Comparison of ENCODE assay signal across 26 mouse cellular contexts in the genomic region with DNA sequence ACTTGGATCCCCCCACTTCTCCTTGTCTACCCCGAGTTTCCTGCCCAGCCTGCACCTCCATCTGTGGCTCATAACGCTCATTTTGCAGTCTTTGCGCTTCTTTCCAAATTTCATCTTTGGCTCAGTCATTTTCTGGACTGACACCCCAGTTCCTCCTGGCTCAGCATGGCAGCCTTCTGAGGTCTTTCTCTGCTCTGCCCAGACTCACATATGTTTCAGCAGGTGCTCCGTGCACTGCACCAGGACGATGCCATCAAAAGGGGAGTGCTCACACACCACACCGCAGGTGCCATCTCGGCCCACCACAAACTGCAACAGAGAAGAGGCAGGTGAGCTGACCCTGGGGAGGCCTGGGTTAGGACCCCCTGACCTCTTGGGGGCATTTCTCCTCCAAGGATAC. TPM values are rescaled to one million over a fixed set of nuclear protein-coding genes. Genes with fewer than 3 reads are reported as not detected.
A peak's percentile ranks its signal among the peaks of the same experiment; 100 is the strongest.
DNase-seq lines count a peak whose midpoint lies in the region; ATAC-seq lines count a peak whose summit lies in the region.
"Had no signal": no experiment of that assay in that cellular context is flagged by ENCODE, and none has a peak within 500 bp of the region (broad histone marks: within the 10 kb centered on the region; RNA-seq: fewer than 3 reads in every experiment).

No protein-coding gene starts in this region.

- H3K4me1 ChIP-seq in forebrain, embryonic 14.5 days (ENCODE audit: control insufficient read depth, insufficient read depth, low read length): peaks cover 2% of the 10 kb centered on the region; the same call in 1 of the 2 replicates
- H3K4me1 ChIP-seq in forebrain, embryonic 10.5 days: peaks cover 14% of the 10 kb centered on the region
- H3K4me1 ChIP-seq: embryonic facial prominence, embryonic 13.5 days; hindbrain, embryonic 15.5 days; intestine, embryonic 15.5 days; limb, embryonic 15.5 days; megakaryocyte, embryonic 14.5 days had no signal

- peak; percentile 45 for DNase-seq in forebrain, embryonic 14.5 days (ENCODE audit: low spot score)
- no peak for DNase-seq in forebrain, embryonic 10.5 days (ENCODE audit: extremely low spot score, low spot score)
- peak; percentile 22 to 32 for DNase-seq in right cerebral cortex, postnatal 10 days (ENCODE audit: low spot score in 2 of 2)
- no peak for DNase-seq in right cerebral cortex, adult 18-20 months
- peak; percentile 80 for DNase-seq in cerebellum, adult 9-11 months
- DNase-seq in adrenal gland, postnatal 36 days: no peak
- no peak for DNase-seq in lung, postnatal 14 days
- DNase-seq: adrenal gland, postnatal 10 days; heart, adult 2 months; heart, postnatal 4 days; kidney, adult 9 months; kidney, postnatal 25 days; liver, postnatal 0 days; thymus, postnatal 25 days had no signal

- no peaks in the 10 kb centered on the region for H3K9me3 ChIP-seq in forebrain, embryonic 14.5 days (replicated peaks; ENCODE audit: control insufficient read depth, low read length)
- H3K9me3 ChIP-seq in forebrain, embryonic 10.5 days: no peaks in the 10 kb centered on the region
- H3K9me3 ChIP-seq: embryonic facial prominence, embryonic 13.5 days; hindbrain, embryonic 15.5 days; intestine, embryonic 15.5 days; limb, embryonic 15.5 days; megakaryocyte, embryonic 14.5 days had no signal

- no peaks in the 10 kb centered on the region for H3K27me3 ChIP-seq in forebrain, embryonic 14.5 days (replicated peaks; ENCODE audit: control insufficient read depth, insufficient read depth, low read length)
- H3K27me3 ChIP-seq in forebrain, embryonic 10.5 days (ENCODE audit: poor library complexity, severe bottlenecking): peaks cover 9% of the 10 kb centered on the region; the same call in 1 of the 2 replicates
- H3K27me3 ChIP-seq: hindbrain, embryonic 15.5 days; intestine, embryonic 15.5 days; limb, embryonic 15.5 days had no signal

- ATAC-seq in forebrain, embryonic 14.5 days: peak; percentile 23; the same call in 1 of the 2 replicates
- ATAC-seq: CD4-positive, CD25-positive, alpha-beta regulatory T cell, adult 4 months; intestine, embryonic 15.5 days; liver, postnatal 0 days; midbrain, embryonic 16.5 days; Patski had no signal

- WGBS in forebrain, embryonic 14.5 days: 71% methylated on average over 7 of the region's 7 CpGs
- WGBS in forebrain, embryonic 10.5 days: 90% methylated on average over 7 of the region's 7 CpGs

- H3K36me3 ChIP-seq in forebrain, embryonic 14.5 days (ENCODE audit: control insufficient read depth, insufficient read depth, low read length): no peaks in the 10 kb centered on the region
- H3K36me3 ChIP-seq in forebrain, embryonic 10.5 days (replicated peaks): no peaks in the 10 kb centered on the region
- H3K36me3 ChIP-seq: embryonic facial prominence, embryonic 13.5 days; hindbrain, embryonic 15.5 days; intestine, embryonic 15.5 days; limb, embryonic 15.5 days had no signal

- no peak overlapping the region for H3K4me3 ChIP-seq in forebrain, embryonic 14.5 days (ENCODE audit: low read depth, low read length)
- H3K4me3 ChIP-seq in forebrain, embryonic 10.5 days: no peak overlapping the region
- H3K4me3 ChIP-seq: embryonic facial prominence, embryonic 13.5 days; heart, adult 2 months; hindbrain, embryonic 15.5 days; intestine, embryonic 15.5 days; limb, embryonic 15.5 days; megakaryocyte, embryonic 14.5 days had no signal

- H3K27ac ChIP-seq in forebrain, embryonic 14.5 days (ENCODE audit: low read depth, low read length): no peak overlapping the region
- H3K27ac ChIP-seq in forebrain, embryonic 10.5 days: no peak overlapping the region
- H3K27ac ChIP-seq: embryonic facial prominence, embryonic 13.5 days; heart, adult 2 months; hindbrain, embryonic 15.5 days; intestine, embryonic 15.5 days; limb, embryonic 15.5 days had no signal

- no peak overlapping the region for H3K4me2 ChIP-seq in forebrain, embryonic 14.5 days (ENCODE audit: low read length)
- H3K4me2 ChIP-seq: embryonic facial prominence, embryonic 13.5 days; hindbrain, embryonic 15.5 days; intestine, embryonic 15.5 days; limb, embryonic 15.5 days had no signal

- H3K9ac ChIP-seq in forebrain, embryonic 14.5 days (ENCODE audit: low read length): no peak overlapping the region
- H3K9ac ChIP-seq: embryonic facial prominence, embryonic 13.5 days; hindbrain, embryonic 15.5 days; intestine, embryonic 15.5 days; limb, embryonic 15.5 days; liver, postnatal 0 days had no signal

RNA-seq across cellular contexts. Expression of a gene that starts 35.8 kb away (rescaled TPM):
- 0.84 and 1.1 TPM in 2 replicates for polyA plus RNA-seq in forebrain, embryonic 14.5 days (2014; fragmentation: Nextera tagmentation; extraction: Ambion mirVana)
- not detected in 2 replicates for polyA plus RNA-seq in forebrain, embryonic 10.5 days (2016; fragmentation: Nextera tagmentation; extraction: Ambion mirVana)
- not detected for total RNA-seq in adrenal gland, postnatal 36 days (2021)
- total RNA-seq: adrenal gland, postnatal 10 days; heart, adult 2 months; heart, postnatal 4 days; left cerebral cortex, postnatal 25 days; neutrophil, adult 5-6 weeks had no signal
- polyA plus RNA-seq: CD4-positive, CD25-positive, alpha-beta regulatory T cell, adult 4 months; embryonic facial prominence, embryonic 13.5 days; heart, embryonic 14.5 days; intestine, embryonic 15.5 days; limb, embryonic 15.5 days; liver, postnatal 0 days; Patski had no signal

RNA-seq across cellular contexts. Expression of a gene that starts 40.7 kb away (rescaled TPM):
- 0.84 and 1.3 TPM in 2 replicates for polyA plus RNA-seq in forebrain, embryonic 14.5 days (2014; fragmentation: Nextera tagmentation; extraction: Ambion mirVana)
- 0.09 and 0.10 TPM in 2 replicates for polyA plus RNA-seq in forebrain, embryonic 10.5 days (2016; fragmentation: Nextera tagmentation; extraction: Ambion mirVana)
- total RNA-seq in adrenal gland, postnatal 36 days (2021): not detected
- total RNA-seq: layer of hippocampus, adult 8-10 months; neutrophil, adult 5-6 weeks had no signal
- polyA plus RNA-seq: CD4-positive, CD25-positive, alpha-beta regulatory T cell, adult 4 months; liver, postnatal 0 days; Patski had no signal

RNA-seq across cellular contexts. Expression of a gene that starts 41.8 kb away (rescaled TPM):
- not detected in 2 replicates for polyA plus RNA-seq in forebrain, embryonic 14.5 days (2014; fragmentation: Nextera tagmentation; extraction: Ambion mirVana)
- polyA plus RNA-seq in forebrain, embryonic 10.5 days (2016; fragmentation: Nextera tagmentation; extraction: Ambion mirVana): not detected in 2 replicates
- total RNA-seq in adrenal gland, postnatal 36 days (2021): not detected
- total RNA-seq: adrenal gland, postnatal 10 days; heart, adult 2 months; heart, postnatal 4 days; layer of hippocampus, adult 8-10 months; neutrophil, adult 5-6 weeks had no signal
- polyA plus RNA-seq: CD4-positive, CD25-positive, alpha-beta regulatory T cell, adult 4 months; heart, embryonic 14.5 days; limb, embryonic 15.5 days; liver, postnatal 0 days; Patski had no signal

Comparison
In these comparisons a context has a peak if more than half of its experiments do, and no peak if none do; other contexts are left out.
1. DNase-seq: peak in forebrain, embryonic 14.5 days (single experiment), right cerebral cortex, postnatal 10 days (2 of 2) and cerebellum, adult 9-11 months (single experiment); none in forebrain, embryonic 10.5 days (single experiment), right cerebral cortex, adult 18-20 months (single experiment), adrenal gland, postnatal 36 days (0 of 2) and lung, postnatal 14 days (single experiment).